Mouse (Mus musculus): ENCODE results near the gene Pde5a.

DNA sequence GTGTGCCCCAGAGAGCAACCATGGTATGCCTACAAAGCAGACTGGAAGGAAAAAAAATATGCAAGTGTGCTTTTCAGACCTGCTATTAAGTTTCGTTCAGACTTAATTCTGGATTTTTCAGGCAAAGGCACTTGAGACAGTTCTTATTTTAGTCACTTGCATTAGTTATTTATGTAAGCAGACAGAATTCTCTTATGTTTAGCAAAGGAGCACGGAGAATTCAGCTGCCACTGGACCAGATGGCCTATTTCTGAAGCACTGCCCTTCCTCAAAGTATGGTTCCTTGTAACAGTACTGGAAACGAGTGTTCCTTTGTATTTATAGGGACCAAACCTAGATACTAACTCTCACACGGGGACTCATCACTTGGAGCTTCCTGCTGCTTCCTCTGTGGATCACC, 38.2 kb downstream of the Pde5a start:
- no peak for TF ChIP-seq CTCF (IDR thresholded peaks at IDR 0.05; ENCODE audit: control insufficient read depth, insufficient read depth, insufficient replicate concordance, low read depth, low read length)
- no peak for TF ChIP-seq POLR2A (IDR thresholded peaks at IDR 0.05; ENCODE audit: control insufficient read depth, low read depth, low read length)
